Mouse (Mus musculus) heart, postnatal 14 days (tissue): ENCODE measurements around the gene Ipo9. TPM values are rescaled to one million over a fixed set of nuclear protein-coding genes. Genes with fewer than 3 reads are reported as not detected.

ENCODE experiments used
- DNase-seq, 2 experiments: peaks; one replicate each; pipeline ENCODE4 v3.0.0; 2021 to 2022
- intact Hi-C: fragments of 180-260 bp; cut with DNase I; formaldehyde crosslinking; loops from one replicate; pipeline ENCODE4 v1.15.1; 2025
- total RNA-seq, 2 experiments: library from RNA; stranded (reverse); gene quantifications; 2 replicates each; pipeline ENCODE4 v1.2.3; 2021

The Ipo9 gene
- total RNA-seq, 2 experiments from 2014 or later: 43.5 to 47.6 TPM

- DNase-seq: peak in 1 of 2 experiments; percentile 29
- intact Hi-C loops: no loop called here
These were observed 56.0 kb downstream of the Ipo9 start for GRCm38 (mm10) chr1:135374175-135374867.

- intact Hi-C loops: no loop called here
- DNase-seq: no peak
These were observed 57.1 kb downstream of the Ipo9 start for GRCm38 (mm10) chr1:135373171-135373677.

DNA sequence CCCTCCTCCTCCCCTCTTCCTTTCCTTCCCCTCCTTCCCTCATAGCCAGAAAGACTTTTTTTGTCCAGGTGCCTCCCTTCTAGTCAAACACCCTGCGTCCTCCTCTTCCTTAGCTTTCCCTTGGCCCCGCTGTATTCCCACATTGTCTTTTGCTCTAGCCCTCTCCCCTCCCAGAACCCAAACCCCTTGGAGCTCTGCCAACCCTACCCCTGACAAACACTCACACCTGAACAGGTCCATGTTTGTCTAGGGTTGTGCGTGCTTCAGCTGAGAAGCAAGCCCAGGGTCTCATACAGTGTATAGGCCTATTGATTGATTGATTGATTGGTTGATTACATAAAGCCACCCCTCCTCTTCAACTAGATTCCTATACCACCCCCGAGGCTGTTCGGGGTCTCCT lies 60.9 kb downstream of the Ipo9 start:
- DNase-seq: no peak
- intact Hi-C loops: loop anchor here (2.0 to 10.0 kb wide), 4 partner anchors 52 to 385 kb away; partner anchors contain the start of gene Elf3

DNA sequence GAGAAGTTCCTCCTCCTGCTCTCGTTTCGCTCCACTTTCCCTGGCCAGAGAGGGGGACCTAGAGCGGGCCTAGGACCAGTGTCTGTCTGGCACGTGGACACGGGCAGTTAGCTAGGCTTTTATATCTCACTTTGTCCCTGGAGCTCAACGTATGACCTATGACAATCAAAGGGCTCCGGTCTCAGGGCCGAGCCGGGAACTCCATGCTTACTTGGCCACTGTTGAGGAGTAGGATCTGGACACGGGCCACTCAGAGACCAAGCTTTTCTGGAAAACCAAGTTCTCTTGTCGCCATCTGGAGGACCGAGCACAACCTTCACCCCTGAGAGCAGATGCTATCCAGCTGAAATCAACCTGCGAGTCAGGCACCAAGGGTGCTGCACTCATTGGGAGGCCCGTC lies 61.3 kb downstream of the Ipo9 start:
- DNase-seq: peak; percentile 50 to 67
- intact Hi-C loops: loop anchor here (1.0 to 10.0 kb wide), 5 partner anchors 52 to 384 kb away; partner anchors contain the start of gene Elf3

DNA sequence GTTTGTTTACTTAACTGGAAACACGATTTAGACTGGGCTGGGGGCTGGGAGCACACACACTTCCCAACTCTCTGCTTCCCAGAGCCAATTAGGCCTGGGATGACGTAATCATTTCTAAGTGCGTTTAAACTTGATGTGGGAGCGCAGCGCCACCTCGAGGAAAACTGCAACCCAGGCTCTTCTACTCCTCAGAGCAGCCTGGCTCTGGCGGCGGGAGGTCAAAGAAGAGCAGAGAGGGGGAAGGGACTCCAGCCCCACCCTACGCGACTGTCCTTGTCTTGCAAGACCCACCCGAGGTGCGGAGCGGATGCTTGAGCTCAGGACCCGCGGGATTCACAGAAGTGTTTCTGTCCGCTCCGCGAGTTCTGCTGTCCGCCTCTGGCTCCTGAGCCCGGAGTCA lies 62.1 kb downstream of the Ipo9 start:
- intact Hi-C loops: loop anchor here (1.0 to 10.0 kb wide), 5 partner anchors 51 to 383 kb away; partner anchors contain the start of gene Elf3
- DNase-seq: peak; percentile 89 to 90

GRCm38 (mm10) chr1:135367595-135367994 lies 62.7 kb downstream of the Ipo9 start:
- intact Hi-C loops: loop anchor here (5.0 to 10.0 kb wide), 2 partner anchors 50 to 383 kb away; no protein-coding TSS in a partner anchor
- no peak for DNase-seq

GRCm38 (mm10) chr1:135367005-135367404 lies 63.3 kb downstream of the Ipo9 start:
- intact Hi-C loops: loop anchor here (5.0 to 10.0 kb wide), 2 partner anchors 50 to 382 kb away; no protein-coding TSS in a partner anchor

GRCm38 (mm10) chr1:135366380-135366779 lies 63.9 kb downstream of the Ipo9 start:
- no peak for DNase-seq
- intact Hi-C loops: loop anchor here (5.0 to 10.0 kb wide), 2 partner anchors 49 to 382 kb away; no protein-coding TSS in a partner anchor

More at GRCm38 (mm10) chr1:135367005-135367404, 63.3 kb downstream of the Ipo9 start:
- no peak for DNase-seq

- intact Hi-C loops: loop anchor here (10.0 kb wide), 1 partner anchor 379 kb away; no protein-coding TSS in a partner anchor
- no peak for DNase-seq
These were observed 66.9 kb downstream of the Ipo9 start for GRCm38 (mm10) chr1:135363446-135363845.

GRCm38 (mm10) chr1:135362115-135362514 lies 68.2 kb downstream of the Ipo9 start:
- intact Hi-C loops: loop anchor here (10.0 kb wide), 1 partner anchor 377 kb away; no protein-coding TSS in a partner anchor
- no peak for DNase-seq

- intact Hi-C loops: loop anchor here (10.0 kb wide), 1 partner anchor 377 kb away; no protein-coding TSS in a partner anchor
- no peak for DNase-seq
These were observed 68.8 kb downstream of the Ipo9 start for GRCm38 (mm10) chr1:135361491-135361890.

DNA sequence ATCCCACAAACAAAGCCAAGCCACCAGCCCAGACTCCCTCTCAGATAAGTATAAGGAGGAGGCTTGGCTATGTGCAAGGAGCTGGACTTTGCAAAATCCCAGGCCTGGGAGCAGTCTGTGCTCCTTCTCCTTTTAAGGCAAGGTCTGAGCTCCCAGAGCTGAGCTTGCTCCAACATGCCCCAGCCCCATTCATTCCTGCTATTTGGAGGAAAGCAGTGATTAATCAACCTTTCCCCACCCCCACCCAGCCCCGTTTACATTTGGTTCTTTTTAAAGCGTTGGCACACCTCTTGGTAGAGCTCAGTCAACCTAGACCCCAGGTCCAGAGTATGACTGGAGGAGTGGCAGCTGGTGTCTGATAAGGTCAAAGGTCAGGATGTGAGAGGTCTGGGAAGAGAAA lies 71.2 kb downstream of the Ipo9 start:
- intact Hi-C loops: no loop called here
- DNase-seq: no peak

DNA sequence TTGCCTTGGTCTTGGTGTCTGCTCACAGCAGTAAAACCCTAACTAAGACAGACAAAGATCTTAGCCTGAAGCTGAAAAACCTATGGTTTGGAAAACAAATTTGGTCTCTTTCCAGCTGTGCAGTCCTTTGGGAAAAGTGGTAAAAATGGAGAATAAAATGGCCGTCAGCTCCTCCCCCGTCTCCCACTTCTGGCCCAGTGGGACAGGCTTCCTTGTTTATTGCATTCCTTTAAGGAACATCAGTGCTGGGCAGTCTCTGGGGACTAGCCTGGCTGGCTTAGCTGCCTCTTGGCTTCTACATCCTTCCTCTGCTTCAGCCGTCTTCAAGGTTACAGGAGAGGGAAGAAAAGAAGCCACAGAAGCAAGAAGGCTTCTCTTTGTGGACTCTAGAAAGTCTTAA lies 78.3 kb downstream of the Ipo9 start:
- DNase-seq: peak; percentile 45 to 50
- intact Hi-C loops: no loop called here

GRCm38 (mm10) chr1:135347498-135348169 lies 82.7 kb downstream of the Ipo9 start:
- intact Hi-C loops: no loop called here
- peak; percentile 42 to 50 for DNase-seq

- intact Hi-C loops: no loop called here
- no peak for DNase-seq
These were observed 83.4 kb downstream of the Ipo9 start for GRCm38 (mm10) chr1:135346891-135347290.

GRCm38 (mm10) chr1:135344026-135344425 lies 86.3 kb downstream of the Ipo9 start:
- no peak for DNase-seq
- intact Hi-C loops: no loop called here

- intact Hi-C loops: no loop called here
- no peak for DNase-seq
These were observed 88.4 kb downstream of the Ipo9 start for GRCm38 (mm10) chr1:135341947-135342346.
